Mouse (Mus musculus): Measurements from ENCODE around the gene Tnrc6c. TPM values are rescaled to one million over a fixed set of nuclear protein-coding genes. Genes with fewer than 3 reads are reported as not detected.

Tnrc6c gene
- polyA plus RNA-seq, 1 experiment from 2014 or later: 24.7 TPM

- Histone ChIP-seq H3K9me3 (no peaks in the 10 kb centered on the region), H3K4me2 (no peak overlapping the region), H3K4me1 (replicated peaks) (no peaks in the 10 kb centered on the region), H3K27me3 (no peaks in the 10 kb centered on the region), H3K9ac (no peak overlapping the region), H3K27ac (replicated peaks) (no peak overlapping the region), H3K4me3 (no peak overlapping the region), H3K36me3 (peaks cover 67% of the 10 kb centered on the region)
- 88% methylated on average over 5 of the region's 5 CpGs for WGBS
- no peak for ATAC-seq (ENCODE audit: low FRiP score, low read depth)
These were observed 84.0 kb downstream of the Tnrc6c start for GRCm38 (mm10) chr11:117738123-117738522.

- Histone ChIP-seq H3K4me2 (no peak overlapping the region), H3K27ac (replicated peaks) (no peak overlapping the region), H3K9me3 (no peaks in the 10 kb centered on the region), H3K4me3 (no peak overlapping the region), H3K9ac (no peak overlapping the region), H3K27me3 (no peaks in the 10 kb centered on the region), H3K36me3 (peaks cover 93% of the 10 kb centered on the region), H3K4me1 (replicated peaks) (no peaks in the 10 kb centered on the region)
- WGBS: 93% methylated on average over 6 of the region's 6 CpGs
- ATAC-seq (ENCODE audit: low FRiP score, low read depth): no peak
These were observed 87.0 kb downstream of the Tnrc6c start for GRCm38 (mm10) chr11:117741128-117741527.

- Histone ChIP-seq H3K9ac (no peak overlapping the region), H3K4me3 (no peak overlapping the region), H3K27ac (replicated peaks) (no peak overlapping the region), H3K36me3 (peaks cover 95% of the 10 kb centered on the region), H3K4me2 (no peak overlapping the region), H3K4me1 (replicated peaks) (no peaks in the 10 kb centered on the region), H3K27me3 (no peaks in the 10 kb centered on the region), H3K9me3 (no peaks in the 10 kb centered on the region)
- no peak for ATAC-seq (ENCODE audit: low FRiP score, low read depth)
- 87% methylated on average over 8 of the region's 8 CpGs for WGBS
These were observed 88.2 kb downstream of the Tnrc6c start for GRCm38 (mm10) chr11:117742243-117742642.

GRCm38 (mm10) chr11:117742715-117743114, 88.6 kb downstream of the Tnrc6c start:
- ATAC-seq (ENCODE audit: low FRiP score, low read depth): no peak
- Histone ChIP-seq H3K36me3 (peaks cover 95% of the 10 kb centered on the region), H3K4me3 (no peak overlapping the region), H3K9ac (no peak overlapping the region), H3K4me2 (no peak overlapping the region), H3K4me1 (replicated peaks) (no peaks in the 10 kb centered on the region), H3K27ac (replicated peaks) (no peak overlapping the region), H3K27me3 (no peaks in the 10 kb centered on the region), H3K9me3 (no peaks in the 10 kb centered on the region)
- 87% methylated on average over 8 of the region's 8 CpGs for WGBS

GRCm38 (mm10) chr11:117743454-117744030, 89.5 kb downstream of the Tnrc6c start:
- ATAC-seq (ENCODE audit: low FRiP score, low read depth): no peak
- H3K9ac ChIP-seq: no peak overlapping the region
- no peaks in the 10 kb centered on the region for H3K4me1 ChIP-seq (replicated peaks)
- H3K9me3 ChIP-seq: no peaks in the 10 kb centered on the region
- H3K36me3 ChIP-seq: peaks cover 95% of the 10 kb centered on the region
- H3K4me2 ChIP-seq: no peak overlapping the region
- H3K27me3 ChIP-seq: no peaks in the 10 kb centered on the region
- 73% methylated on average over 4 of the region's 4 CpGs for WGBS
- H3K4me3 ChIP-seq: no peak overlapping the region
- no peak overlapping the region for H3K27ac ChIP-seq (replicated peaks)

GRCm38 (mm10) chr11:117748628-117749027, 94.5 kb downstream of the Tnrc6c start:
- H3K9me3 ChIP-seq: no peaks in the 10 kb centered on the region
- H3K27ac ChIP-seq (replicated peaks): no peak overlapping the region
- no peak for ATAC-seq (ENCODE audit: low FRiP score, low read depth)
- no peak overlapping the region for H3K4me3 ChIP-seq
- H3K4me1 ChIP-seq (replicated peaks): no peaks in the 10 kb centered on the region
- 84% methylated on average over 4 of the region's 4 CpGs for WGBS
- no peaks in the 10 kb centered on the region for H3K27me3 ChIP-seq
- H3K4me2 ChIP-seq: no peak overlapping the region
- H3K9ac ChIP-seq: no peak overlapping the region
- peaks cover 94% of the 10 kb centered on the region for H3K36me3 ChIP-seq

GRCm38 (mm10) chr11:117749414-117749813, 95.3 kb downstream of the Tnrc6c start:
- H3K9me3 ChIP-seq: no peaks in the 10 kb centered on the region
- ATAC-seq (ENCODE audit: low FRiP score, low read depth): no peak
- WGBS: 95% methylated on average over 10 of the region's 10 CpGs
- peaks cover 94% of the 10 kb centered on the region for H3K36me3 ChIP-seq
- H3K4me3 ChIP-seq: no peak overlapping the region
- H3K4me1 ChIP-seq (replicated peaks): no peaks in the 10 kb centered on the region
- H3K27me3 ChIP-seq: no peaks in the 10 kb centered on the region
- H3K4me2 ChIP-seq: no peak overlapping the region
- H3K9ac ChIP-seq: no peak overlapping the region
- no peak overlapping the region for H3K27ac ChIP-seq (replicated peaks)

GRCm38 (mm10) chr11:117751544-117751943, 97.5 kb downstream of the Tnrc6c start:
- WGBS: 89% methylated on average over 6 of the region's 6 CpGs
- Histone ChIP-seq H3K27me3 (no peaks in the 10 kb centered on the region), H3K27ac (replicated peaks) (no peak overlapping the region), H3K4me1 (replicated peaks) (no peaks in the 10 kb centered on the region), H3K4me2 (no peak overlapping the region), H3K9ac (no peak overlapping the region), H3K36me3 (peaks cover 94% of the 10 kb centered on the region), H3K9me3 (no peaks in the 10 kb centered on the region), H3K4me3 (no peak overlapping the region)
- no peak for ATAC-seq (ENCODE audit: low FRiP score, low read depth)

- H3K9ac ChIP-seq: no peak overlapping the region
- H3K4me3 ChIP-seq: no peak overlapping the region
- peaks cover 94% of the 10 kb centered on the region for H3K36me3 ChIP-seq
- ATAC-seq (ENCODE audit: low FRiP score, low read depth): no peak
- no peaks in the 10 kb centered on the region for H3K4me1 ChIP-seq (replicated peaks)
- H3K27me3 ChIP-seq: no peaks in the 10 kb centered on the region
- H3K9me3 ChIP-seq: no peaks in the 10 kb centered on the region
- no peak overlapping the region for H3K4me2 ChIP-seq
- 94% methylated on average over 7 of the region's 7 CpGs for WGBS
- H3K27ac ChIP-seq (replicated peaks): no peak overlapping the region
These were observed 101.8 kb downstream of the Tnrc6c start for GRCm38 (mm10) chr11:117755891-117756290.

GRCm38 (mm10) chr11:117759267-117759666, 105.2 kb downstream of the Tnrc6c start:
- peaks cover 91% of the 10 kb centered on the region for H3K36me3 ChIP-seq
- H3K27me3 ChIP-seq: no peaks in the 10 kb centered on the region
- no peak for ATAC-seq (ENCODE audit: low FRiP score, low read depth)
- no peaks in the 10 kb centered on the region for H3K9me3 ChIP-seq
- H3K4me3 ChIP-seq: no peak overlapping the region
- no peak overlapping the region for H3K27ac ChIP-seq (replicated peaks)
- H3K9ac ChIP-seq: no peak overlapping the region
- WGBS: 87% methylated on average over 10 of the region's 10 CpGs
- no peaks in the 10 kb centered on the region for H3K4me1 ChIP-seq (replicated peaks)
- H3K4me2 ChIP-seq: no peak overlapping the region

- 87% methylated on average over 26 of the region's 26 CpGs for WGBS
- no peak for ATAC-seq (ENCODE audit: low FRiP score, low read depth)
- Histone ChIP-seq H3K27ac (replicated peaks) (no peak overlapping the region), H3K27me3 (no peaks in the 10 kb centered on the region), H3K9ac (no peak overlapping the region), H3K4me1 (replicated peaks) (no peaks in the 10 kb centered on the region), H3K4me3 (no peak overlapping the region), H3K36me3 (peaks cover 86% of the 10 kb centered on the region), H3K4me2 (no peak overlapping the region), H3K9me3 (no peaks in the 10 kb centered on the region)
These were observed 106.5 kb downstream of the Tnrc6c start for GRCm38 (mm10) chr11:117760374-117761119.

- H3K4me1 ChIP-seq (replicated peaks): no peaks in the 10 kb centered on the region
- H3K9me3 ChIP-seq: no peaks in the 10 kb centered on the region
- no peaks in the 10 kb centered on the region for H3K27me3 ChIP-seq
- no peak for ATAC-seq (ENCODE audit: low FRiP score, low read depth)
- H3K4me2 ChIP-seq: no peak overlapping the region
- H3K36me3 ChIP-seq: peaks cover 73% of the 10 kb centered on the region
- no peak overlapping the region for H3K9ac ChIP-seq
- no peak overlapping the region for H3K27ac ChIP-seq (replicated peaks)
- H3K4me3 ChIP-seq: no peak overlapping the region
- WGBS: 93% methylated on average over 13 of the region's 13 CpGs
These were observed 107.7 kb downstream of the Tnrc6c start for GRCm38 (mm10) chr11:117761801-117762200.

Measured in hindbrain, embryonic 15.5 days (tissue).